18 mouse cellular contexts compared by ENCODE assay signal in the genomic region with DNA sequence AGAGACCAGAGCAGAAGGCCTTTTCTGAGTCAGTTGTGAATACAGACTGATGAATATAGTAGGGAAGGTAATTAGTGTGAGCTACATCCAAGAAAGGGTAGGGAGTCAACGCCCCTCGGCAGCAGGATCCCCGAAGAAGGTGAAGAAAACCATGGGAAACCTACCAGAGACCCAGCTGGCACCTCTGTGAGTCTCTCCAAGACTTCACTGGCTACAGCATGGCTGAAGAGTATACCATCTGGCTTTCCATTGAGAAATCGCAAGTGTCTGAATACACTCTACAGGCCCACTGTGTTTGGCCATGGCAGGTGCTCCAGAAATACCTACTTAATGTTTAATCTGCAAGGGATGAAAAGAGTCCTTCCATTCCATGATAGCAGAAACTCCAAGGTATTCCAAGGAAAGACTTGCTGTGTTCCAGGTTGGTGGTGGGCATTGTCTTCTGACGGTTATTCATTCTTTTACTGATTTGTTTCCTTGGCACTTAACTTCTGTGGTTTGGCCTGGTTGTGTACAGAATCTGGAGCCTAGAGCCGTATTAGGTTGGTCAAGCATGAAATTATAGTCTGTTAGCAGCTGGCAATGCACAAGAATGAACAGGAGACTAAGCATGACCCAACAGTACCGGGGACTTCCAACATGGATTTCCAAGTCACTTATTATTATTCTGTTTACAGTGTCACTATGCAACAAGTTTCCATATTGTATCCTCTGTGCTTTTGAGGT.
DNase-seq lines count a peak whose midpoint lies in the region; ATAC-seq and TF ChIP-seq lines count a peak whose summit lies in the region.
"Had no signal": no experiment of that assay in that cellular context is flagged by ENCODE, and none has a peak within 500 bp of the region (broad histone marks: within the 10 kb centered on the region; RNA-seq: fewer than 3 reads in every experiment).

No protein-coding gene starts in this region.

- intact Hi-C loops in heart, adult 2 months (cut with DNase I), result no loop called here

- no peak overlapping the region for H3K4me3 ChIP-seq in forebrain, embryonic 13.5 days
- H3K4me3 ChIP-seq in forebrain, embryonic 12.5 days (replicated peaks), result no peak overlapping the region
- no peak overlapping the region for H3K4me3 ChIP-seq in hindbrain, postnatal 0 days (ENCODE audit: low read length)
- no peak overlapping the region for H3K4me3 ChIP-seq in hindbrain, embryonic 12.5 days
- no peak overlapping the region for H3K4me3 ChIP-seq in kidney, embryonic 15.5 days (replicated peaks)
- no peak overlapping the region for H3K4me3 ChIP-seq in heart, adult 2 months
- H3K4me3 ChIP-seq: embryonic facial prominence, embryonic 13.5 days; midbrain, embryonic 15.5 days; myocyte; stomach, embryonic 15.5 days had no signal

- no peak for TF ChIP-seq EP300 in heart, adult 2 months (IDR thresholded peaks at IDR 0.05; ENCODE audit: insufficient read depth, low read depth, low read length)

- H3K4me2 ChIP-seq in forebrain, embryonic 13.5 days, result no peak overlapping the region
- no peak overlapping the region for H3K4me2 ChIP-seq in forebrain, embryonic 12.5 days
- no peak overlapping the region for H3K4me2 ChIP-seq in hindbrain, postnatal 0 days (ENCODE audit: low read depth, low read length)
- no peak overlapping the region for H3K4me2 ChIP-seq in hindbrain, embryonic 12.5 days (replicated peaks)
- H3K4me2 ChIP-seq in kidney, embryonic 15.5 days, result no peak overlapping the region
- H3K4me2 ChIP-seq: embryonic facial prominence, embryonic 13.5 days; midbrain, embryonic 15.5 days; stomach, embryonic 15.5 days had no signal

- no peak overlapping the region for H3K9ac ChIP-seq in forebrain, embryonic 13.5 days
- no peak overlapping the region for H3K9ac ChIP-seq in forebrain, embryonic 12.5 days
- H3K9ac ChIP-seq in hindbrain, postnatal 0 days (replicated peaks; ENCODE audit: low read length), result no peak overlapping the region
- H3K9ac ChIP-seq in hindbrain, embryonic 12.5 days, result no peak overlapping the region
- no peak overlapping the region for H3K9ac ChIP-seq in kidney, embryonic 15.5 days
- no peak overlapping the region for H3K9ac ChIP-seq in heart, adult 2 months (ENCODE audit: low read depth, low read length)
- H3K9ac ChIP-seq: embryonic facial prominence, embryonic 13.5 days; midbrain, embryonic 15.5 days; stomach, embryonic 15.5 days had no signal

- 67% methylated on average over 7 of the region's 7 CpGs for WGBS in forebrain, embryonic 13.5 days
- WGBS in forebrain, embryonic 12.5 days, result 80% methylated on average over 7 of the region's 7 CpGs
- 55% methylated on average over 7 of the region's 7 CpGs for WGBS in hindbrain, postnatal 0 days
- 90% methylated on average over 7 of the region's 7 CpGs for WGBS in hindbrain, embryonic 12.5 days
- WGBS in kidney, embryonic 15.5 days, result 78% methylated on average over 7 of the region's 7 CpGs
- 89% methylated on average over 7 of the region's 7 CpGs for WGBS in heart, adult 2 months

- no peaks in the 10 kb centered on the region for H3K36me3 ChIP-seq in forebrain, embryonic 13.5 days (ENCODE audit: poor library complexity, severe bottlenecking)
- H3K36me3 ChIP-seq in forebrain, embryonic 12.5 days (replicated peaks), result no peaks in the 10 kb centered on the region
- no peaks in the 10 kb centered on the region for H3K36me3 ChIP-seq in hindbrain, postnatal 0 days (ENCODE audit: insufficient read depth, low read length)
- no peaks in the 10 kb centered on the region for H3K36me3 ChIP-seq in hindbrain, embryonic 12.5 days
- no peaks in the 10 kb centered on the region for H3K36me3 ChIP-seq in kidney, embryonic 15.5 days
- no peaks in the 10 kb centered on the region for H3K36me3 ChIP-seq in heart, adult 2 months (ENCODE audit: control insufficient read depth, insufficient read depth, low read length)
- H3K36me3 ChIP-seq: embryonic facial prominence, embryonic 13.5 days; midbrain, embryonic 15.5 days; stomach, embryonic 15.5 days had no signal

- TF ChIP-seq CTCF in hindbrain, postnatal 0 days (IDR thresholded peaks at IDR 0.05; ENCODE audit: low read depth), result no peak
- TF ChIP-seq CTCF in heart, adult 2 months (IDR thresholded peaks at IDR 0.05), result no peak

- DNase-seq in hindbrain, postnatal 0 days (ENCODE audit: low spot score), result peak; percentile 62
- peak; percentile 38 for DNase-seq in brain, adult 2 months (ENCODE audit: low read depth, low spot score)
- no peak for DNase-seq in heart, adult 2 months
- DNase-seq: adrenal gland, postnatal 14 days; embryo, embryonic 11 days; gastrocnemius, postnatal 36 days; kidney, adult 2 months; kidney, postnatal 14 days; lung, postnatal 4 days; thymus, postnatal 25 days had no signal

- 0 out of 2 replicates have a peak, but pooled peaks have one; percentile 57 for ATAC-seq in forebrain, embryonic 13.5 days
- ATAC-seq in forebrain, embryonic 12.5 days (ENCODE audit: low FRiP score), result no peak
- ATAC-seq in hindbrain, postnatal 0 days, result peak; percentile 80
- ATAC-seq in hindbrain, embryonic 12.5 days (ENCODE audit: low FRiP score), result no peak
- no peak for ATAC-seq in kidney, embryonic 15.5 days (replicated peaks; ENCODE audit: low FRiP score)

- H3K4me1 ChIP-seq in forebrain, embryonic 13.5 days, result peaks cover 14% of the 10 kb centered on the region; the same call in 1 of the 2 replicates
- H3K4me1 ChIP-seq in forebrain, embryonic 12.5 days, result peaks cover 3% of the 10 kb centered on the region; the same call in 1 of the 2 replicates
- H3K4me1 ChIP-seq in hindbrain, postnatal 0 days (ENCODE audit: insufficient read depth, low read length), result peaks cover 4% of the 10 kb centered on the region
- no peaks in the 10 kb centered on the region for H3K4me1 ChIP-seq in hindbrain, embryonic 12.5 days
- no peaks in the 10 kb centered on the region for H3K4me1 ChIP-seq in kidney, embryonic 15.5 days
- no peaks in the 10 kb centered on the region for H3K4me1 ChIP-seq in heart, adult 2 months (ENCODE audit: control insufficient read depth, insufficient read depth, low read length)
- H3K4me1 ChIP-seq: embryonic facial prominence, embryonic 13.5 days; stomach, embryonic 15.5 days had no signal

- TF ChIP-seq POLR2A in heart, adult 2 months (IDR thresholded peaks at IDR 0.05; ENCODE audit: insufficient read depth, low read depth, low read length), result no peak

- no peaks in the 10 kb centered on the region for H3K27me3 ChIP-seq in forebrain, embryonic 13.5 days
- no peaks in the 10 kb centered on the region for H3K27me3 ChIP-seq in forebrain, embryonic 12.5 days
- H3K27me3 ChIP-seq in hindbrain, postnatal 0 days (ENCODE audit: insufficient read depth, low read length), result no peaks in the 10 kb centered on the region
- H3K27me3 ChIP-seq in hindbrain, embryonic 12.5 days, result no peaks in the 10 kb centered on the region
- H3K27me3 ChIP-seq in kidney, embryonic 15.5 days, result no peaks in the 10 kb centered on the region
- no peaks in the 10 kb centered on the region for H3K27me3 ChIP-seq in heart, adult 2 months (ENCODE audit: control insufficient read depth, insufficient read depth, low read length)
- H3K27me3 ChIP-seq: embryonic facial prominence, embryonic 13.5 days; midbrain, embryonic 15.5 days; stomach, embryonic 15.5 days had no signal

- H3K79me2 ChIP-seq in heart, adult 2 months (replicated peaks; ENCODE audit: control insufficient read depth, insufficient read depth, low read length), result no peaks in the 10 kb centered on the region

- no peaks in the 10 kb centered on the region for H3K9me3 ChIP-seq in forebrain, embryonic 13.5 days (replicated peaks)
- no peaks in the 10 kb centered on the region for H3K9me3 ChIP-seq in forebrain, embryonic 12.5 days
- no peaks in the 10 kb centered on the region for H3K9me3 ChIP-seq in hindbrain, postnatal 0 days (ENCODE audit: low read length)
- H3K9me3 ChIP-seq in hindbrain, embryonic 12.5 days (replicated peaks), result no peaks in the 10 kb centered on the region
- no peaks in the 10 kb centered on the region for H3K9me3 ChIP-seq in kidney, embryonic 15.5 days (replicated peaks)
- H3K9me3 ChIP-seq: embryonic facial prominence, embryonic 13.5 days; midbrain, embryonic 15.5 days; stomach, embryonic 15.5 days had no signal

- no peak overlapping the region for H3K27ac ChIP-seq in forebrain, embryonic 13.5 days
- H3K27ac ChIP-seq in forebrain, embryonic 12.5 days, result no peak overlapping the region
- no peak overlapping the region for H3K27ac ChIP-seq in hindbrain, postnatal 0 days
- no peak overlapping the region for H3K27ac ChIP-seq in hindbrain, embryonic 12.5 days
- H3K27ac ChIP-seq in kidney, embryonic 15.5 days, result no peak overlapping the region
- no peak overlapping the region for H3K27ac ChIP-seq in heart, adult 2 months
- H3K27ac ChIP-seq: embryonic facial prominence, embryonic 13.5 days; stomach, embryonic 15.5 days had no signal

Comparison
In these comparisons a context has a peak if more than half of its experiments do, and no peak if none do; other contexts are left out.
1. ATAC-seq: peak in forebrain, embryonic 13.5 days (single experiment) and hindbrain, postnatal 0 days (single experiment); none in forebrain, embryonic 12.5 days (single experiment), hindbrain, embryonic 12.5 days (single experiment) and kidney, embryonic 15.5 days (single experiment).
2. DNase-seq: peak in hindbrain, postnatal 0 days (single experiment) and brain, adult 2 months (single experiment); none in heart, adult 2 months (0 of 2).